Mouse (Mus musculus): ENCODE data around the gene Smad6.

- no peak for TF ChIP-seq CTCF (IDR thresholded peaks at IDR 0.05; ENCODE audit: control insufficient read depth, insufficient read depth, low read length)
- no peak for TF ChIP-seq POLR2A (IDR thresholded peaks at IDR 0.05; ENCODE audit: borderline replicate concordance, control insufficient read depth, low read depth, low read length)
These were observed 71.5 kb downstream of the Smad6 start for GRCm38 (mm10) chr9:63950357-63950756.
